Mouse (Mus musculus): Measurements from ENCODE around the gene Tmeff2.

- TF ChIP-seq CTCF (IDR thresholded peaks at IDR 0.05; ENCODE audit: low read depth) (no peak), EP300 (IDR thresholded peaks at IDR 0.05; ENCODE audit: low read depth) (no peak)
These were observed 299.5 kb downstream of the Tmeff2 start for GRCm38 (mm10) chr1:51199954-51200353.
